Mouse (Mus musculus) heart, postnatal 0 days (tissue): ENCODE data around the gene Ppip5k1. TPM values are rescaled to one million over a fixed set of nuclear protein-coding genes. Genes with fewer than 3 reads are reported as not detected.
A peak's percentile ranks its signal among the peaks of the same experiment; 100 is the strongest.

Source experiments
- ATAC-seq: fragments of 200-750 bp; cut with Nextera tagmentation; 2 replicates; pipeline ENCODE4 v1.8.0; 2017; ENCODE audit warnings: low read depth, moderate number of reproducible peaks, moderate library complexity; ENCODE audit not compliant: insufficient read depth
- DNase-seq: peaks from one replicate; pipeline ENCODE4 v3.0.0-alpha.2; 2016; ENCODE audit warnings: low spot score
- H3K27ac ChIP-seq: fragments of 300-500 bp; sonication (generic); 2 replicates; pipeline ENCODE4 v1.5.1; 2014; ENCODE audit warnings: low read depth, mild to moderate bottlenecking
- H3K27me3 ChIP-seq: fragments of 300-500 bp; sonication (generic); 2 replicates; pipeline ENCODE4 v1.6.1; 2014; ENCODE audit warnings: low read length, mixed read lengths; ENCODE audit not compliant: control insufficient read depth, insufficient read depth
- H3K36me3 ChIP-seq: fragments of 300-500 bp; sonication (generic); replicated peaks from 2 replicates; pipeline ENCODE4 v1.6.1; 2014; ENCODE audit warnings: low read length, mixed read lengths; ENCODE audit not compliant: control insufficient read depth, insufficient read depth
- H3K4me1 ChIP-seq: fragments of 300-500 bp; sonication (generic); 2 replicates; pipeline ENCODE4 v1.6.1; 2014; ENCODE audit warnings: antibody characterized with exemption; ENCODE audit not compliant: control insufficient read depth, insufficient read depth
- H3K4me2 ChIP-seq: fragments of 300-500 bp; sonication (generic); 2 replicates; pipeline ENCODE4 v1.6.1; 2014; ENCODE audit warnings: low read depth, mild to moderate bottlenecking, low read length, moderate library complexity
- H3K4me3 ChIP-seq: fragments of 300-500 bp; sonication (generic); 2 replicates; pipeline ENCODE4 v1.5.1; 2014; ENCODE audit warnings: low read depth, low read length
- H3K9ac ChIP-seq: fragments of 300-500 bp; sonication (generic); replicated peaks from 2 replicates; pipeline ENCODE4 v1.6.1; 2014; ENCODE audit warnings: low read depth, low read length, mixed read lengths
- H3K9me3 ChIP-seq: fragments of 300-500 bp; sonication (generic); replicated peaks from 2 replicates; pipeline ENCODE4 v1.6.1; 2016; ENCODE audit warnings: low read length; ENCODE audit not compliant: control insufficient read depth
- CTCF ChIP-seq: IDR thresholded peaks from 2 replicates; pipeline ENCODE4 v1.5.1; 2016; ENCODE audit warnings: antibody characterized with exemption, control low read depth, low read depth
- EP300 ChIP-seq: IDR thresholded peaks from 2 replicates; pipeline ENCODE4 v1.6.1; 2016; ENCODE audit warnings: antibody characterized with exemption, low read depth
- WGBS: fragments of 180-500 bp; shearing (Covaris S2); extraction: QIAGEN DNeasy Blood & Tissue Kit; methylation state at CpG from one replicate; pipeline ENCODE4 v1.1.7; 2014; 5-methylcytosine and 5-hydroxymethylcytosine counted together
- polyA plus RNA-seq: library from polyadenylated mRNA; unstranded; fragments of >200 nt; fragmentation: Nextera tagmentation; extraction: Ambion mirVana; gene quantifications from 2 replicates; pipeline ENCODE4 v1.2.1, GENCODE M21; 2015
- total RNA-seq: library from RNA; depleted of rRNA; stranded (reverse); fragments of >200 nt; gene quantifications from 2 replicates; pipeline ENCODE4 v1.2.3, GENCODE M21; 2014; ENCODE audit warnings: low replicate concordance

The Ppip5k1 gene
- total and polyA plus RNA-seq, 2 experiments from 2014 or later: 5.2 to 9.0 TPM

- no peaks in the 10 kb centered on the region for H3K27me3 ChIP-seq
- H3K4me1 ChIP-seq: no peaks in the 10 kb centered on the region
- H3K36me3 ChIP-seq: peaks cover 20% of the 10 kb centered on the region; the same call in 1 of the 2 replicates
- DNase-seq (no peak), ATAC-seq (peak; percentile 27; the same call in 1 of the 2 replicates)
- H3K4me2 ChIP-seq: no peak overlapping the region
- no peak for TF ChIP-seq CTCF
- TF ChIP-seq EP300: no peak
- H3K27ac ChIP-seq: no peak overlapping the region
- 46% methylated on average over 10 of the region's 10 CpGs for WGBS
- H3K4me3 ChIP-seq: no peak overlapping the region
- no peaks in the 10 kb centered on the region for H3K9me3 ChIP-seq
- no peak overlapping the region for H3K9ac ChIP-seq
Measured at GRCm38 (mm10) chr2:121323693-121324470, 31.3 kb downstream of the Ppip5k1 start.

DNA sequence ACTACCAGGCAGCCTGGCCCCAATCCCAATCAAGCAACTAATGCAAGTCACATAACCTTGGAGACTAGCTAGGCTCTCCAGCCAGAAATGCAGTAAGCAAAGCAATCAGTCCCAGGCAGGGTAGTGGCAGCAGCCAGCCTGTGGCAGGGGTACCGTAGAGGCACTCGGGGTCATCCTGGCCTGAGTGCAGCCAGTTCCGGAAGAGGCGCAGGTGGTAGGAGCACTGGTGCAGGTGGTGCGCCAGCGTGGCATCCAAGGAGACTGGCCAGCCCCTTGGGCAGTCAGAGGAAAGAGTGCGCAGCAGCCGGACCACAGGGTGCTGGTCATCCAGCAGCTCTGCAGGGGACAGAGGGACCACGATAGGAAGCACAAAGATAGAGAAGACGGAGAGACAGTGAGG lies 32.2 kb downstream of the Ppip5k1 start:
- WGBS: 90% methylated on average over 10 of the region's 10 CpGs
- H3K9me3 ChIP-seq: no peaks in the 10 kb centered on the region
- H3K4me2 ChIP-seq: no peak overlapping the region
- ATAC-seq (no peak), DNase-seq (no peak)
- peaks cover 18% of the 10 kb centered on the region; the same call in 1 of the 2 replicates for H3K36me3 ChIP-seq
- H3K27me3 ChIP-seq: no peaks in the 10 kb centered on the region
- no peak overlapping the region for H3K9ac ChIP-seq
- TF ChIP-seq CTCF (no peak), EP300 (no peak)
- H3K27ac ChIP-seq: no peak overlapping the region
- H3K4me3 ChIP-seq: no peak overlapping the region
- H3K4me1 ChIP-seq: no peaks in the 10 kb centered on the region

GRCm38 (mm10) chr2:121316278-121316677 lies 38.9 kb downstream of the Ppip5k1 start:
- H3K27me3 ChIP-seq: no peaks in the 10 kb centered on the region
- H3K4me3 ChIP-seq: no peak overlapping the region
- DNase-seq: no peak
- ATAC-seq: no peak
- 59% methylated on average over 8 of the region's 8 CpGs for WGBS
- H3K4me2 ChIP-seq: no peak overlapping the region
- no peaks in the 10 kb centered on the region for H3K4me1 ChIP-seq
- no peak overlapping the region for H3K9ac ChIP-seq
- TF ChIP-seq CTCF (no peak), EP300 (no peak)
- H3K36me3 ChIP-seq: peaks cover 12% of the 10 kb centered on the region
- no peaks in the 10 kb centered on the region for H3K9me3 ChIP-seq
- no peak overlapping the region for H3K27ac ChIP-seq

DNA sequence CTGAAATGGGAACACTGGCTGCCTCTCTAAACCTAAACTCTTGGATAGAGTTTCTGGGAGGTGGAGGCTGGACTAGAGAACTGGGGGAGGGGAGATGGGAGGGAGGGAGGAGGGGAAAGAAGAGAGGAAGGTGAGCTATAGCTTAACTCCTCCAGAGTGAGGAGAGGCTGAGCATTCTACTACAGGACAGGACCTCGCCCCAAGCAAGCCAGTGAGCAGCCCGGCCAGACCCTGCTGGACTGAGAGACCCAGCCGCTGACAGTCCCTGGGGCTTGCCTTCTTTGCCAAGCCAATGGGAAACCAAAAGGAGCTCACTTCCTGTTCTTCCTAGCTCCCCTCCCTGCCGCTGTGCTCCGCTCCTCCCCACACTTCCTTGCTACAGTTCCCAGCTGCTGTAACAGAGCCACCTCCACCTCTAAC lies 46.2 kb downstream of the Ppip5k1 start:
- Histone ChIP-seq H3K4me1 (no peaks in the 10 kb centered on the region), H3K27ac (0 out of 2 replicates have a peak overlapping the region, but pooled peaks have one; percentile 2), H3K4me3 (no peak overlapping the region), H3K36me3 (peaks cover 41% of the 10 kb centered on the region), H3K9ac (no peak overlapping the region), H3K9me3 (no peaks in the 10 kb centered on the region), H3K4me2 (peak overlapping the region; percentile 36), H3K27me3 (no peaks in the 10 kb centered on the region)
- ATAC-seq (0 out of 2 replicates have a peak, but pooled peaks have one; percentile 23), DNase-seq (peak; percentile 25)
- WGBS: 24% methylated on average over 5 of the region's 5 CpGs
- TF ChIP-seq EP300: no peak
- TF ChIP-seq CTCF: no peak

GRCm38 (mm10) chr2:121300036-121300435 lies 55.2 kb downstream of the Ppip5k1 start:
- WGBS: 69% methylated on average over 10 of the region's 10 CpGs
- Histone ChIP-seq H3K27ac (no peak overlapping the region), H3K36me3 (peaks cover 46% of the 10 kb centered on the region), H3K4me3 (no peak overlapping the region), H3K27me3 (no peaks in the 10 kb centered on the region), H3K9me3 (no peaks in the 10 kb centered on the region), H3K4me1 (peaks cover 11% of the 10 kb centered on the region; the same call in 1 of the 2 replicates), H3K4me2 (no peak overlapping the region), H3K9ac (no peak overlapping the region)
- TF ChIP-seq CTCF (no peak), EP300 (no peak)
- no peak for ATAC-seq
- DNase-seq: no peak

- no peak for TF ChIP-seq EP300
- ATAC-seq: no peak
- WGBS: 76% methylated on average over 17 of the region's 17 CpGs
- Histone ChIP-seq H3K36me3 (peaks cover 40% of the 10 kb centered on the region), H3K27me3 (no peaks in the 10 kb centered on the region), H3K4me3 (no peak overlapping the region), H3K9ac (no peak overlapping the region), H3K9me3 (no peaks in the 10 kb centered on the region), H3K4me2 (no peak overlapping the region), H3K27ac (no peak overlapping the region), H3K4me1 (peaks cover 13% of the 10 kb centered on the region)
- DNase-seq: no peak
Measured at GRCm38 (mm10) chr2:121299471-121299870, 55.7 kb downstream of the Ppip5k1 start.
